Mouse (Mus musculus): ENCODE measurements at regions not wholly inside any gene's neighbourhood (a gene's known extent, or its start where the extent isn't known, plus 50 kb on each side); places are given as distances from the start of the nearest gene placed in this dataset.
A peak's percentile ranks its signal among the peaks of the same experiment; 100 is the strongest.
"Not testable (repeated sequence)": the region's sequence is repeated elsewhere in the genome, so short reads cannot be mapped to it uniquely, and the experiment has no call there.

DNA sequence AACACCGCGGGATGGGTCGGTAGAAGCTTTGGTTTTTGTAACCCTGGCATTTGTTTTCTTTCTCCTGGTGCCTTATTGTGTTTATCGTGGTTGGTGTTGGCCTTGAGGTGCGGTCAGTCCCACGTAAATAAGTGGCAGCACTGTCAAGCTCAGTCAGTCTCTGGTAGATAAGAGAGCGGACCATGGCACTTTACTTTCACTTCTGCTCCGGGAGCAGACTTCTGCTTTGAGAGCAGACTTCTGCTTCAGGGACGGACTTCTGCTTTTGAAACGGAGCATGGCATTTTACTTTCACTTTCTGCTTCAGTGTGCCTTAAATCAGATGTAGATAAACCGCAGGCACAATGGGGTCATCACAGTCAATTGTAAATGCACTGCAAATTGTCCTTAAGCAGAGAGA is 54.3 kb upstream of the Ccdc66 start:
- intact Hi-C loops (cut with DNase I); DNase-seq (ENCODE audit: extremely low spot score in 1 of 2, low spot score in 2 of 2): not testable (repeated sequence)

DNA sequence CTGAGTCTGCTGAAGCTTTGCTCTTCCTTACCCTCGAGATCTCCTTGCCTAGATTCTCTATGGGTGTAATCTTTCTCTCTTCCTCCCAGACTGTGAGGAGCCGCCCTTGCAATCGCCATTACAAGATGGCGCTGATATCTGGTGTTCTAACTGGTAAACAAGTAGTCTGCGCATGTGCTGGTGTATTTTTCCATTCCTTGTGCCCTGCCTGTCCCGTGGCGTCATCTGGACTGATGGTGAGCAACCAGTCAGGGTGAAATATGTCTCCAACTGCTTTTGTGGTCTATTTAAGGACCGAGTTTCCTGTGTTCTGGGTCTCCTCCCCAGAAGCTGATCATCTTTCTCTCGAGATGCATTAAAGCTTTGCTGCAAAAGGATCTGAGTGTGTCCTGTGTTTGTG is 53.7 kb upstream of the Ccdc66 start:
- DNase-seq (ENCODE audit: extremely low spot score in 1 of 2, low spot score in 2 of 2); intact Hi-C loops (cut with DNase I): not testable (repeated sequence)

DNA sequence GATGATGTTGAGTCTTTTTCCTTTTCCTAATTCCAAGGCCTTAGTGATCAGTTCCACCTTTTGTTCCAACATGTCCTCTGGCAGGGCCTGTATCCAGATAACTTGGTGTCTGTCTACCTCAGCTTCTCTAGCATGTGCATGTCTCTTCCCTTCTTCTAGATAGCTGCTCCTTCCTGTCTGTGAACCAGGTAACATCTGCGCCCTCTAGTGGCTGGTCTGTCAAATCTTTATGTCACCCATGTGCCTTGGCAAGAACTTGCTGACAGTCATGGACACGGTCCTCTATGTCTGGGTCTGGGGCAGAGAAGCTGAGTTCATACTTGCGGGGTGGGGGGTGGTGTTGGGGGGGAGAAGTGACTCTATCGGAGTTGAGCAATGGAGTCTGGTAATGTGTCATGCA is 52.2 kb upstream of the Ccdc66 start:
- peak in 1 of 2 experiments; percentile 46 for DNase-seq (ENCODE audit: extremely low spot score in 1 of 2, low spot score in 2 of 2)
- intact Hi-C loops (cut with DNase I), result no loop called here

DNA sequence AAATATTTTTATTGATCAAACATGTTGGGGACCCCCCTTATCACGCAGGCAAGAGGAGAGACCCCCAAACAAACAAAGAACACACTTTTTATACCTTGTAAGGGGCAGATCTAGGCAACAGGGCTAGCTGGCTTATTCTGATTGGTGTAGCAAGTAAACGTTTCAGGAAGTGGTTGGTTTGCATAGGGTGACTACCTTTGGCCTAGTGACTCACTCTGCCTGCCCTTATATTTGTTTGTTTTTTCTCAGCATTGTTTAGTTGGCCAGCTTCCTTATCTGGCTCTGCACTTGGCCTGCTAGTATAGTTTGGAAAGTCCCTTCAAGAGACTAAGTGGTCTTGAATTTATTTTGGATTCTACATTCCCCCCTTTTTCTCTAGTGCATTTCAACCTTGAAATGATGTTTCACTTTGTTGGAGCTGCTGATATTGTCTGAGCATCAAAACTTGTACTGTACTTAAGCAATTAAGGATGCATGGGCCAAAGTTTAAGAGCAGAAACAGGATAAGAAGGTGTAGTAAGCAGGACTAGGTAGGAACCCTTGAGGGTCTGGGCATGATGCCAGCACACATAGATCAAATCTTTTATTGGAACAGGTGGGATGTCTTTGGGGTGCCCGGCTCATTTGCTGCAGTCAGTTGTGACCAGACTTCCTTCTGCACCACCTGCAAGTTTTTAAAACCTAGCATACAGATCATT is 50.7 kb upstream of the Ccdc66 start:
- intact Hi-C loops (cut with DNase I), result no loop called here
- DNase-seq (ENCODE audit: extremely low spot score in 1 of 2, low spot score in 2 of 2), result peak in 1 of 2 experiments; percentile 19

All from left cerebral cortex, postnatal 10 days (tissue).